ENCODE assay signal across 14 mouse cellular contexts in the genomic region with DNA sequence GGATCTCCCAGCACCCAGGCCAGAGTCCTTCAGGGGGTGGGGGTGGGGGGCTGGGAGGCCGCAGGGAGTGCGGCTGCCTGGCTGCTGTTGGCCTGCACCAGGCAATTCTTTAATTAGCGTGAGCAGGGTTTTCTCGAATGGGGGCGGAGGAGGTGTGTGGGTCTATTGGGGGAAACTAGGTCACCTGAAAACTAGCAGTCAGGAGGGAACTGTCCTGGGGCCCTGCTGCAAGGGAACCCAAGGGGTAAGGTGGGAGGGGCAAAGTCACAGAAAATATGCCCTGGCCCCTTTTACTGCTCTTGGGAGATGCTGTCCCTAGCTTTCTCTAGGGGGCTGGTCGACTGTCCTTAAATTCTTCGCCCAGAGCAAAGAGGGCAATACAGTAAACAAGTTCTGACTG. TPM values are rescaled to one million over a fixed set of nuclear protein-coding genes. Genes with fewer than 3 reads are reported as not detected.
DNase-seq lines count a peak whose midpoint lies in the region; ATAC-seq and TF ChIP-seq lines count a peak whose summit lies in the region.
"Had no signal": no experiment of that assay in that cellular context is flagged by ENCODE, and none has a peak within 500 bp of the region (broad histone marks: within the 10 kb centered on the region; RNA-seq: fewer than 3 reads in every experiment).

No protein-coding gene starts in this region.

- H3K4me3 ChIP-seq in hindbrain, embryonic 16.5 days (ENCODE audit: low read length), result no peak overlapping the region
- H3K4me3 ChIP-seq in hindbrain, embryonic 11.5 days (ENCODE audit: low read depth, low read length), result no peak overlapping the region
- peak overlapping the region in 1 of 3 experiments; percentile 29 for H3K4me3 ChIP-seq in CH12.LX (replicated peaks in 1 of 3; ENCODE audit: low read depth in 2 of 3, low read length in 2 of 3, poor library complexity in 1 of 3)
- H3K4me3 ChIP-seq: stomach, embryonic 15.5 days had no signal

- ATAC-seq in hindbrain, embryonic 16.5 days, result no peak
- ATAC-seq in hindbrain, embryonic 11.5 days (ENCODE audit: low FRiP score), result no peak
- ATAC-seq: midbrain, embryonic 16.5 days had no signal

- no peak for TF ChIP-seq CTCF in CH12.LX (conservative IDR thresholded peaks at IDR 0.05 in 1 of 2, IDR thresholded peaks at IDR 0.05 in 1 of 2; ENCODE audit: low read depth in 2 of 2, low read length in 2 of 2)

- H3K36me3 ChIP-seq in hindbrain, embryonic 16.5 days (ENCODE audit: control insufficient read depth, insufficient read depth, low read length), result no peaks in the 10 kb centered on the region
- H3K36me3 ChIP-seq in hindbrain, embryonic 11.5 days (ENCODE audit: control insufficient read depth, insufficient read depth, low read length), result no peaks in the 10 kb centered on the region
- H3K36me3 ChIP-seq in CH12.LX (replicated peaks in 1 of 2; ENCODE audit: control insufficient read depth in 1 of 2, insufficient read depth in 1 of 2, low read length in 1 of 2), result peaks cover 26 to 82% of the 10 kb centered on the region in 2 experiments
- H3K36me3 ChIP-seq: stomach, embryonic 15.5 days had no signal

- DNase-seq in cerebellum, adult 9-11 months, result peak; percentile 15
- no peak for DNase-seq in cerebellum, postnatal 4 days (ENCODE audit: low spot score in 2 of 2)
- DNase-seq in hindbrain, embryonic 11.5 days (ENCODE audit: low spot score), result no peak
- DNase-seq in CH12.LX (ENCODE audit: extremely low read depth), result no peak
- peak; percentile 48 for DNase-seq in retina, embryonic 14.5 days (ENCODE audit: low spot score)
- DNase-seq in layer of hippocampus, postnatal 36 days, result no peak
- no peak for DNase-seq in layer of hippocampus, postnatal 14 days (ENCODE audit: low spot score in 2 of 2)
- DNase-seq: adrenal gland, postnatal 25 days; cerebellum, adult 11-12 months; kidney, postnatal 14 days; right cerebral cortex, postnatal 25 days had no signal

- peaks cover 99% of the 10 kb centered on the region for H3K79me2 ChIP-seq in CH12.LX (replicated peaks; ENCODE audit: control insufficient read depth, extremely low read depth, insufficient read depth, poor library complexity, severe bottlenecking)

- no peaks in the 10 kb centered on the region for H3K27me3 ChIP-seq in hindbrain, embryonic 16.5 days (replicated peaks; ENCODE audit: control insufficient read depth, insufficient read depth, low read length)
- no peaks in the 10 kb centered on the region for H3K27me3 ChIP-seq in hindbrain, embryonic 11.5 days (ENCODE audit: control insufficient read depth, insufficient read depth, low read length)
- no peaks in the 10 kb centered on the region for H3K27me3 ChIP-seq in CH12.LX (replicated peaks)
- H3K27me3 ChIP-seq: stomach, embryonic 15.5 days had no signal

- H3K9ac ChIP-seq in hindbrain, embryonic 16.5 days (ENCODE audit: low read depth, low read length), result no peak overlapping the region
- H3K9ac ChIP-seq in hindbrain, embryonic 11.5 days (ENCODE audit: low read depth, low read length), result no peak overlapping the region
- peak overlapping the region; percentile 13; the same call in 1 of the 2 replicates for H3K9ac ChIP-seq in CH12.LX (ENCODE audit: insufficient read depth, low read depth)
- H3K9ac ChIP-seq: stomach, embryonic 15.5 days had no signal

- H3K9me3 ChIP-seq in hindbrain, embryonic 16.5 days (ENCODE audit: control insufficient read depth, low read length), result no peaks in the 10 kb centered on the region
- no peaks in the 10 kb centered on the region for H3K9me3 ChIP-seq in hindbrain, embryonic 11.5 days (ENCODE audit: control insufficient read depth, low read length)
- no peaks in the 10 kb centered on the region for H3K9me3 ChIP-seq in CH12.LX (replicated peaks; ENCODE audit: low read length)
- H3K9me3 ChIP-seq: stomach, embryonic 15.5 days had no signal

- no peak for TF ChIP-seq EP300 in CH12.LX (IDR thresholded peaks at IDR 0.05; ENCODE audit: low read length)

- dilution Hi-C loops in CH12.LX (cut with MboI; ENCODE audit: extremely low pct_ligation_motif_present, extremely low pct_unique_long_range_greater_than_20kb, low sequenced_read_pairs), result no loop called here

- H3K4me1 ChIP-seq in hindbrain, embryonic 16.5 days (ENCODE audit: control insufficient read depth, insufficient read depth, low read depth, low read length), result peaks cover 15% of the 10 kb centered on the region
- H3K4me1 ChIP-seq in hindbrain, embryonic 11.5 days (replicated peaks; ENCODE audit: control insufficient read depth, insufficient read depth, low read length), result no peaks in the 10 kb centered on the region
- H3K4me1 ChIP-seq in CH12.LX (ENCODE audit: control insufficient read depth in 1 of 2, insufficient read depth in 2 of 2), result peaks cover 52 to 91% of the 10 kb centered on the region in 2 experiments

- WGBS in hindbrain, embryonic 16.5 days, result 55% methylated on average over 7 of the region's 7 CpGs
- 62% methylated on average over 7 of the region's 7 CpGs for WGBS in hindbrain, embryonic 11.5 days

- H3K27ac ChIP-seq in hindbrain, embryonic 16.5 days (ENCODE audit: low read depth, low read length), result 0 out of 2 replicates have a peak overlapping the region, but pooled peaks have one; percentile 36
- H3K27ac ChIP-seq in hindbrain, embryonic 11.5 days (ENCODE audit: low read depth, low read length), result no peak overlapping the region
- peak overlapping the region; percentile 87 for H3K27ac ChIP-seq in CH12.LX (ENCODE audit: insufficient read depth, low read depth)

- no peak for TF ChIP-seq RAD21 in CH12.LX (IDR thresholded peaks at IDR 0.05; ENCODE audit: low read depth, low read length)

- in situ Hi-C loops in CH12.LX (cut with MboI; ENCODE audit: low pct_ligation_motif_present, low pct_unique_long_range_greater_than_20kb, low sequenced_read_pairs), result no loop called here

- no peak overlapping the region for H3K4me2 ChIP-seq in hindbrain, embryonic 16.5 days (ENCODE audit: low read length)
- H3K4me2 ChIP-seq in hindbrain, embryonic 11.5 days (replicated peaks; ENCODE audit: low read depth, low read length), result no peak overlapping the region
- peak overlapping the region; percentile 58 for H3K4me2 ChIP-seq in CH12.LX (ENCODE audit: insufficient read depth, low read depth, poor library complexity, severe bottlenecking)
- H3K4me2 ChIP-seq: stomach, embryonic 15.5 days had no signal

- no peak for TF ChIP-seq POLR2A in CH12.LX (IDR thresholded peaks at IDR 0.05; ENCODE audit: low read depth, low read length)

TF ChIP-seq in CH12.LX, 34 proteins besides CTCF, POLR2A, EP300 and RAD21:
- TF ChIP-seq ETS1 (conservative IDR thresholded peaks at IDR 0.05; ENCODE audit: low read depth, low read length) (no peak), IRF4 (IDR thresholded peaks at IDR 0.05; ENCODE audit: low read depth, low read length) (no peak), MAZ (IDR thresholded peaks at IDR 0.05; ENCODE audit: low read depth, low read length) (no peak), NELFE (IDR thresholded peaks at IDR 0.05; ENCODE audit: low read depth, low read length) (no peak), E2F4 (IDR thresholded peaks at IDR 0.05; ENCODE audit: insufficient replicate concordance, low read depth, low read length) (no peak), BHLHE40 (IDR thresholded peaks at IDR 0.05; ENCODE audit: low read depth, low read length) (peak; percentile 47)

RNA-seq across cellular contexts. Expression of gene Ppp1r16b, which starts 24.4 kb away (rescaled TPM):
- polyA plus RNA-seq in hindbrain, embryonic 16.5 days (2015; fragmentation: Nextera tagmentation; extraction: Ambion mirVana), result 26.4 and 27.2 TPM in 2 replicates
- 2.4 and 3.6 TPM in 2 replicates for polyA plus RNA-seq in hindbrain, embryonic 11.5 days (2014; fragmentation: Nextera tagmentation; extraction: Ambion mirVana)
- total RNA-seq in CH12.LX (2012; rRNA removed) (49.3 and 52.0 TPM in 2 replicates), CH12.LX (2014; rRNA removed) (28.9 and 37.7 TPM in 2 replicates)
- polyA plus RNA-seq in CH12.LX (2012; ENCODE audit: insufficient read length, low read depth), result 49.4 and 55.7 TPM in 2 replicates
- total RNA-seq in layer of hippocampus, postnatal 36 days (2021), result 100 to 1,000 TPM; 135 to 156 TPM
- 10 to 100 TPM; 97.4 to 97.9 TPM for total RNA-seq in layer of hippocampus, postnatal 14 days (2021)

Comparison
In these comparisons a context has a peak if more than half of its experiments do, and no peak if none do; other contexts are left out.
1. DNase-seq: peak in cerebellum, adult 9-11 months (single experiment) and retina, embryonic 14.5 days (single experiment); none in cerebellum, postnatal 4 days (0 of 2), hindbrain, embryonic 11.5 days (single experiment), CH12.LX (single experiment), layer of hippocampus, postnatal 36 days (0 of 2) and layer of hippocampus, postnatal 14 days (0 of 2).